Mouse (Mus musculus) central nervous system, embryonic 18 days (tissue): ENCODE measurements around the gene Gm3029. TPM values are rescaled to one million over a fixed set of nuclear protein-coding genes. Genes with fewer than 3 reads are reported as not detected.

ENCODE experiments used
- polyA plus RNA-seq: library from polyadenylated mRNA; depleted of rRNA; stranded (reverse); fragments of >200 nt; gene quantifications from 2 replicates; pipeline ENCODE4 v1.2.3, GENCODE M21; 2012; rRNA removed

The Gm3029 gene
- polyA plus RNA-seq = not detected in 2 replicates

DNA sequence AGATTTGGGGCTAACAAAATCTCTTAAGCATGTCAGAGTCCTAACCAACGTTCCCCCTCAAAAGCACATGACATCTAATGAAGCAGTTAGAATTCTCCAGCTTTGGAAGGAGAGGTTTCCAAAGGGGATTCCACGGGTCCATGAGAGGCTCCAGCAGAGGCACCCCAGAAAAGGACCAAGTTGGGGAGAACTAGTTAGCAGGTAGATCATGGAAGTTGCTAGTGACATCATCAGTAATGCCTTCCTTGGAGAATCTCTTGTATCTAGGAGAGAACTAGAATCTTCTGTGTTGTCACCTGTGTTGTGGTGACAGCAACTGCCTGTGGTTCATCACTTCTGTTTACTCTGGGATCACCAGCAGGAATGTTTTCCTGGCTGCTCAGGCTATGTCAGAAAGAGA, at the start of gene Gm3029:
Gene Gm3029, plus strand, starts transcription at position 301 of the 400 bp plus-strand sequence.

DNA sequence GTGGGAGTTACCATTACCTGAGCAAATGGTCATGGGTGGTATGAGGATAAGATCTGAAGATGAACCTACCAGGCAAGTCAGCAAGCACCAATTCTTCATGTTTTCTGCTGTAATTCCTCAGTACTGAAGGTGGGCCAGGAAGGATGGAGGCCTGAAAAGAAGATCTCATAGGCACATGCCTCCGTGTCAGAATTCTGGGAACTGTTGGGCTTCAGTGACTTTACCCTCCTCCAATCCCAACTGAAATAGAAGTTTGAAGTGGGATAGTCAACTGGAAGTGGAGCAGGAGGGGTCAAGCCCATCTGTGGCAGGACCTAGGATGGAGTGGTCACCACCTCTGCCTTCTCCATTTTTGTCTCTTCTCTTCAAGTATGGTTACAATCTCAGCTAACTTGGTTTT, 47.7 kb upstream of the Gm3029 start, which contains the start of gene Gm2916:
Gene Gm2916, plus strand, starts transcription at position 301 of the 400 bp plus-strand sequence.

DNA sequence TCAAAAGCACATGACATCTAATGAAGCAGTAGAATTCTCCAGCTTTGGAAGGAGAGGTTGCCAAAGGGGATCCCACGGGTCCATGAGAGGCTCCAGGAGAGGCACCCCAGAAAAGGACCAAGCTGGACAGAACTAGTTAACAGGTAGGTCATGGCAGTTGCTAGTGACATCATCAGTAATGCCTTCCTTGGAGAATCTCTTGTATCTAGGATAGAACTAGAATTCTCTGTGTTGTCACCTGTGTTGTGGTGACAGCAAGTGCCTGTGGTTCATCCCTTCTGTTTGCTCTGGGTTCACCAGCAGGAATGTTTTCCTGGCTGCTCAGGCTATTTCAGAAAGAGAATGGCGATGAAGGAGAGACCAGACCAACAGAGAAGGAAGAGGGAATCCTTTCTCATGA, 31.7 kb downstream of the Gm3029 start, which contains the start of gene Gm3095:
Gene Gm3095, plus strand, starts transcription at position 301 of the 400 bp plus-strand sequence.

Other genes with a start within 250 kb of the Gm3029 start
- not detected in 2 replicates for gene Gm3043, start 243.0 kb upstream of the Gm3029 start, polyA plus RNA-seq
- gene Gm3002, start 121.7 kb upstream of the Gm3029 start, polyA plus RNA-seq = 14.2 and 16.5 TPM in 2 replicates
- gene Gm3033, start 85.5 kb upstream of the Gm3029 start, polyA plus RNA-seq = not detected in 2 replicates
- 0.05 and 0.06 TPM in 2 replicates for gene Gm2916, start 47.6 kb upstream of the Gm3029 start, polyA plus RNA-seq
- gene Gm3095, start 31.8 kb downstream of the Gm3029 start, polyA plus RNA-seq = 2.0 and 3.0 TPM in 2 replicates
- not detected in 2 replicates for gene Gm3099, start 66.6 kb downstream of the Gm3029 start, polyA plus RNA-seq
- 9.8 and 11.1 TPM in 2 replicates for gene Gm5796, start 92.2 kb downstream of the Gm3029 start, polyA plus RNA-seq
- gene Gm3115, start 152.4 kb downstream of the Gm3029 start, polyA plus RNA-seq = 0.05 TPM in 1 of 2 replicates, not detected in the other
- gene Gm8108, start 178.8 kb downstream of the Gm3029 start, polyA plus RNA-seq = 11.4 and 11.5 TPM in 2 replicates
- gene Gm3127, start 233.3 kb downstream of the Gm3029 start, polyA plus RNA-seq = 0.06 TPM in 1 of 2 replicates, not detected in the other